Mouse (Mus musculus): ENCODE data around the gene Sgca. TPM values are rescaled to one million over a fixed set of nuclear protein-coding genes. Genes with fewer than 3 reads are reported as not detected.
A peak's percentile ranks its signal among the peaks of the same experiment; 100 is the strongest.

The Sgca gene
- total RNA-seq, 2 experiments from 2014 or later: 169 to 222 TPM

GRCm38 (mm10) chr11:95002705-95003104 lies 26.6 kb upstream of the Sgca start:
- DNase-seq (ENCODE audit: low spot score in 2 of 2): no peak

DNA sequence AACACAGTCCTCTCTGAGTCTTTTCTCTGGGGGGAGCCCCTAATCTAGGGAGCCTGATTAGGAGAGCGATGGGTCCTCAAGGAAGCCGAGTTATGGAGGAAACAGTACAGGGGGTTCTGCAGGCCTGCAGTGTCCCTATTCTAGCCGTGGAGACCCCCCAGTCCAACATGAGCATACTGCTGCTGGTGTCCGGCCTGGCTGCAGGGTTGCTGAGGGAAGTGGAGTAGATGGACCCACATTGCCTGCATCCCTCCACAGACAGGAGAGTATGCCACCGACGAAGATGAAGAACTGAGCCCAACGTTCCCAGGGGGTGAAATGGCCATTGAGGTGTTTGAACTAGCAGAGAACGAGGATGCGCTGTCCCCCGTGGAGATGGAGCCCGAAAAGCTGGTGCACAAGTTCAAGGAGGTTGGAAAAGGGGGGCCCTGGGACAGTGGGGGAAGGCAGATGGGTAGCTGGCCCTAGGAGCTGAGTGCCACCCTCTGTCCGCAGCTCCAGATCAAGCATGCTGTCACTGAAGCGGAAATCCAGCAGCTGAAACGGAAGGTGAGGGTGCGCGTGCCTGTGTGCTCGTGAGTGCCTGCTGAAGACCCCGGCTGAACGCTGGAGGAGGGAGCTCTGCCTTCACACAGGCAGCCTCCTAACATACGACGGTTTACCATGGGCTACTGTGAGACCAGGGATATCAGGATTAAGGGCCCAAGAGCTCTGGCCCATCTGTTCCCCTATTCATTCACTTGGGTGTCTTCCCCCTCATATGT lies 25.6 kb upstream of the Sgca start:
- DNase-seq (ENCODE audit: low spot score in 2 of 2): no peak

DNA sequence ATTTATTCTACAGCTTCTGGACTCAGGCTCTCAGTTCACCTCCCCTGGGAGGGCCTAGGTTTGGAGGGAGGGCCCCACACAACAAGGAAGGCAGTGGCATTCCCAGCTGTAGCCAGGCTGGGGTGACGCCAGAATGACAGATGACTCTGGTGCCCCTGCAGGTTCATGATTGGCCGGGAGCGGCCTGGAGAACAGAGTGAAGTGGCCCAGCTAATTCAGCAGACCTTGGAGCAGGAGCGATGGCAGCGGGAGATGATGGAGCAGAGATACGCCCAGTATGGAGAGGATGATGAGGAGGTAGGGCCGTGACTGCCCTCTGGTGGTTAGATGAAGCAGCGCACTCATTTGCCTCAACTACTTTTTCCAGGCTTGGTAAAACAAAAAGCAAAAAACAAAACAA lies 24.9 kb upstream of the Sgca start:
- peak in 1 of 2 experiments; percentile 67 for DNase-seq (ENCODE audit: low spot score in 2 of 2)

DNA sequence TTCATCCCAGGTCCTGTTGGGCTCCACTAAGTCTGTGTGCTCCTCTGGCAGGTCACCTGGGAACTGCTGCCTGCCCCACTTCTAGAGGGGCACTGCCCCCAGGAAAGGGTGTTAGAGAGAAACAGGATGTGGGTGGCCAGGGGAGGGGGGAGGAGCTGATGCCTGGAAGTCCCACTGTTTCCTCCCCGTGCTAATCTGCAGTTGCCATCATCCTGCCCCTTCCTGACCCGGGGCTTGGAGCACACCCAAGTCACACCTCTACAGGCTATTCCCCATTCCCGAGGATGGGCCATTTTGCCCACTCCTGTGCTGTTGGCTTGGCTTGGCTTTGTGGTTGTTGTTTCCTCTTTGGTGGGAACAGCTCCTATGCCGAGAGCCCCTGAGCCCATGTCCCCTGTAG lies 24.4 kb upstream of the Sgca start:
- no peak for DNase-seq (ENCODE audit: low spot score in 2 of 2)

- no peak for DNase-seq (ENCODE audit: low spot score in 2 of 2)
Observed at GRCm38 (mm10) chr11:95000128-95000527, 24.0 kb upstream of the Sgca start.

- no peak for DNase-seq (ENCODE audit: low spot score in 2 of 2)
Observed at GRCm38 (mm10) chr11:94998041-94998531, 22.0 kb upstream of the Sgca start.

DNA sequence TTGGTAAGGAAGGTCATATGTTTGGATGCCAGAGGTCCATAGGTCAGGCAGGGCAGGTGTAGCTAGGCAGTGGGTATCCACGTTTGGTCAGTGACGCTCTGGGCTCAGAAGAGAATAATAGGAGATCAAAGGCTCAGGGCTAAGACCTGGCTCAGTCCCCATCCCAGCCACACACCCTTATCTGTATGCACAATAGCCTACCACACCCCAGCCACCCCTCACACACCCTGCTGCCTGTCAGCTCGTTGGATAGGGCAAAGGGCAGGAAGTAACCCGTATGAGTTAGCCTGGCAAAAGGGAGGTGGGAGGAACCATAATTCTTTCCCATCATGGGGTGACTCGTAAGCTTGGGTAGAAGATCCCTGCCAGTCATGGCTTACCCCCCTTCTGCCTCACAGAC lies 21.5 kb upstream of the Sgca start:
- DNase-seq (ENCODE audit: low spot score in 2 of 2): no peak

DNA sequence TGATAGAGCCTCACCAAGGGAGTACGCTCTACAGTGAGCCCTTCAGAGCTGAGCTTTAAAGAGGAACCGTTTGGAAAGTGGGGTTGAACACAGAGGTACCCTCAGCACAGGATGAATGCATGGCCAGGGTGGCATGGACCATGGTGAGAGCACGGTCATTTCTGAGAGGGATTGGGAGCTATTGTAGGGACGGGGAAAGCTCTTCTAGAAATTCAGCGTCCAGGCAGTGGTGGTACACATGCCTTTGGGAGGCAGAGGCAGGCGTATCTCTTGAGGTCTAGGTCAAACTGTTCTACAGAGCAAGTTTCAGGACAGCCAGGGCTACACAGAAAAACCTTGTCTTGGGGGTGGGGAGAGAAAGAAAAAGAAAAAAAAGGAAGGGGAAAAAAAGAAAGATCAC lies 20.9 kb upstream of the Sgca start:
- DNase-seq (ENCODE audit: low spot score in 2 of 2): no peak

DNA sequence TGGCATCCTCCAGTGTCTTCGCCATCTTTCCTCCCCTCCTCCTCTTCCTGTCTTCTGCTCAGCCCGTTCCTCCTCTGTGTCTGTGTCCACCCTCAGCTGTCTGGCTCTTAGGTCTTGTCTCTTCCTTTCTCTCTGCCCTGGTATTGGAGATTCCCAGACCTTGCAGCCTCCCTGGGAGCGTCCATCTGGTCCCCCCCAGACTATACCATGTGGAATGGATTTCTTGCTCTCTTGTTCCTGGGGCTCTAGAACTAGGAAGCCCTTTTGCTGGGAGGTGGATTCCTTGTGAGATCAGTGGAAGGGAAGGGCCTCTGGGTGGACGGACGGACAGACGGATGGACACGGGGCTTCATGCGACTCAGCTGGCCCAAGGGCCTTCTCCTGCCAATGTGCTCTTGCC lies 20.0 kb upstream of the Sgca start:
- DNase-seq (ENCODE audit: low spot score in 2 of 2): no peak

GRCm38 (mm10) chr11:94994947-94995772 lies 19.0 kb upstream of the Sgca start:
- DNase-seq (ENCODE audit: low spot score in 2 of 2): no peak

DNA sequence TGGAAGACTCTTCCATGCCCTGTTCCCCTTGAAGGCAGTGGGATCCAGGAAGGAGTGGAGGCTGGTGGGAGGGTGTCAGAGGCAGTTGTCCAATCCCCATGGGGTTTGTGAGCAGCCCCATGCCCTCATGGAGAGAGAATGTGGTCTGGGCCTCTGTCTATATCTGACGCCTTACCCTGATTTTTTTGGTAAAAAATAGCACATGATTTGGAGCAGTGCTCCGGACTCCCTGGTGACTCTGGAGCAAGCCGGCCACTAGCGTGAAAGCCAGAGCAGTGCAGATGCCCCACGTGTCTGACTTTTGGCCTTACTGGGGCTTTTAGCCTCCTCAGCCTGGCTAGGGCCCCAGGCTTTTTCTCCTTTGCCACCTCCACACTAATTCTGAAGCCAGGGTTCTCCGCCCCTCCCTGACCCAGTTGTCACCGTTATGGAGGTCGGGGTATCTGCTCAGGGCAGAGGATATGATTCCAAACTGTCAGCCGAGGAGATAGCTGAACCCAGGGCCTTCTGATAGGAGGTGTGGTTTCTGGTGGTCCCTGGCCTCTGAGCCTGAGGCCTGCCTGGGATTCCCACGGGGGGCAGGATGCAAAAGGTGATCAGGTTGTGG lies 18.2 kb upstream of the Sgca start:
- no peak for DNase-seq (ENCODE audit: low spot score in 2 of 2)

DNA sequence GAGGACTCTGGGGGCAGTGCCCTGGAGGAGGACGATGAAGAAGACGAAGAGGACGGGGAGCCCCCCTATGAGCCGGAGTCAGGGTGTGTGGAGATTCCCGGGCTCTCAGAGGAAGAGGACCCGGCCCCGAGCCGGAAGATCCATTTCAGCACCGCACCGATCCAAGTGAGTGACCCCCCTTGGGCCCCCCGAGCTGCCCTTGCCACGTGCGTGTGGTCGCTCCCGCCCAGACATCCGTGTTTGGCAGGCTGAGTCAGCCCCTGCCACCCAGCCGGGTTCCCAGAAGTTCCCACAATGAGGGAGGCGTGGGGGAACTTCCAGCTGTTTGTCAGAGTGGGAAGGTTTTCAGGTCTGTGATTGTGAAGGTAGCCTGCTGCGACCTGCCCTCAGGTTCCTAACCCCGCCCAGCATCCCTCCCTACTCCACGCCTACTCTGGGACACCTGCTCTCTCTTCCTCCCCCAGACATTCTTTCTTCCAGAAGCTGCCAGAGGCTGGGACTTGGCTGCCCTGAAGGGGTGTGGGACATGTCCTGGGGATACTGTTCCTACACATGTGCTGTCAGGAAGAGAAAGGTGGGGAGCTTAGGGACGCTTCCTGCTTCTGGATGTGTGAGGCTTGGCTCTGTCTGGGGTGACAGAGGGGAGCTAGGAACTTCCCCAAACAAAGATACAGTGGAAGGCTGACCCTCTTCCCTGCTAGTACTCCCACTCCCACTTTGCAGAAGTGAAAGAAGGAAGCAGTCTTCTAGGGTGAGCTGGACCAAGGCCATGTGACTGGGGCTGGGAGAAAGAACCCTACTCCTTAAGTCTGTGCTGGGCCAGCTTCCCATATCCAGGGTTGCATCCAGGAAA lies 16.9 kb upstream of the Sgca start:
- peak in 1 of 2 experiments; percentile 62 for DNase-seq (ENCODE audit: low spot score in 2 of 2)

GRCm38 (mm10) chr11:94992480-94992753 lies 16.3 kb upstream of the Sgca start:
- no peak for DNase-seq (ENCODE audit: low spot score in 2 of 2)

DNA sequence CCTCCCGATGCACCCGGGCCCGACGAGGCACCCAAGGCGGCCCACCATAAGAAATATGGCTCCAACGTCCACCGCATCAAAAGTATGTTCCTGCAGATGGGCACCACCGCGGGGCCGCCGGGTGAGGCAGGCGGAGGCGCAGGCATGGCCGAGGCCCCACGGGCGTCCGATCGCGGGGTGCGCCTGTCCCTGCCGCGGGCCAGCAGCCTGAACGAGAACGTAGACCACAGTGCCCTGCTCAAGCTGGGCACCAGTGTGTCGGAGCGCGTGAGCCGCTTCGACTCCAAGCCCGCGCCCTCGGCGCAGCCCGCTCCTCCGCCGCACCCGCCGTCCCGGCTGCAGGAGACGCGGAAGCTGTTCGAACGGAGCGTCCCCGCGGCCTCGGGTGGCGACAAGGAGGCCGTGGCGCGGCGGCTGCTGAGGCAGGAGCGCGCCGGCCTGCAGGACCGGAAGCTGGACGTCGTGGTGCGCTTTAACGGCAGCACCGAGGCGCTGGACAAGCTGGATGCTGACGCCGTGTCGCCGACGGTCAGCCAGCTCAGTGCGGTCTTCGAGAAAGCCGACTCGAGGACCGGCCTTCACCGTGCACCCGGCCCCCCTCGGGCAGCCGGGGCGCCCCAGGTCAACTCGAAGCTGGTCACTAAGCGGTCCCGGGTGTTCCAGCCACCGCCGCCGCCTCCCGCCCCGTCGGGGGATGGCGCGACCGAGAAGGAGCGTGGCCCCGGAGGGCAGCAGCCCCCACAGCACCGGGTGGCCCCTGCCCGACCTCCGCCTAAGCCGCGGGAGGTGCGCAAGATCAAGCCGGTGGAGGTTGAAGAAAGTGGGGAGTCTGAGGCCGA lies 15.7 kb upstream of the Sgca start:
- peak in 1 of 2 experiments; percentile 58 for DNase-seq (ENCODE audit: low spot score in 2 of 2)

- DNase-seq (ENCODE audit: low spot score in 2 of 2): peak; percentile 85 to 93
Observed at GRCm38 (mm10) chr11:94990749-94991577, 14.8 kb upstream of the Sgca start, which contains the start of gene Ppp1r9b. Gene Ppp1r9b, plus strand, starts transcription at chr11:94991035.

GRCm38 (mm10) chr11:94990102-94990748 lies 14.1 kb upstream of the Sgca start:
- no peak for DNase-seq (ENCODE audit: low spot score in 2 of 2)

GRCm38 (mm10) chr11:94989562-94990017 lies 13.5 kb upstream of the Sgca start:
- peak in 1 of 2 experiments; percentile 78 for DNase-seq (ENCODE audit: low spot score in 2 of 2)

DNA sequence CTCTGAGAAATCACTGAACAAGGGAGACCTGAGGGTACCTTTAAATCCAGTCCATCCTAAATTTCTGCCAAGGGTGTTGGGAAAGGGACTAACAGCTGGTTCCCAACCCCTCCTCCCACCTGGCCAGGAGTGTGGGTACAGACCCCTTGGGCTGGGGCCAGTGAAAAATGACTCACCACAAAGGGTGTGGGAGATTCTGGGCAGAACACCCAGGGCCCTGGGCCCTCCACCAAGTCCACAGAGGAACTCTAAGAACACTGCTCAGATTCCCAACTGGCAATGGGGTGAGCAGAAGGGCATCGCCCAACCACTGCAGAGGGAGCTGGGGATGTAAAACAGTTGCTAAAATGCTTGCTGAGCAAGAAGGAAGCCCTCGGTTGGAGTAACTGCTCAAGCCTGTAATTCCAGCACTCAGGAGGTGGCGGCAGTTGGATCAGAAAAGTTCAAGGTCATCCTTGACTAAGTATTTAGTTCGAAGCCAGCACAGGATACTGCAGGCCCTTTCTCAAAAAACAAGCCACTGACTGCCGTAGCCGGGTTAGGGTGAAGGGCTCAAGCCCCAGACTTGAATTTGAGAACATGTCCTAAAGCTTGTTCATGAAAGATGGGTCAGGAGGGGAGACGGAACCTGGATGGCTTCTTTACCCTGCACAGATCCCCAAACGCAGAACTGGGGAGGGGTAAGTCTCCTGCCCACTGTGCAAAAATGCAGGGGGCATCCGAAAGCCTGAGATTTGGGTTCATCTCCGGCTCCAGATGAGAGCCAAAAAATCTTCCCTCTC lies 12.8 kb upstream of the Sgca start:
- peak in 1 of 2 experiments; percentile 63 for DNase-seq (ENCODE audit: low spot score in 2 of 2)
